Mouse (Mus musculus): ENCODE measurements around the gene Gnb1l. TPM values are rescaled to one million over a fixed set of nuclear protein-coding genes. Genes with fewer than 3 reads are reported as not detected.

The Gnb1l gene
- polyA plus RNA-seq, 1 experiment from 2014 or later = 19.4 TPM

- H3K27ac ChIP-seq = no peak overlapping the region
- H3K27me3 ChIP-seq = peaks cover 10% of the 10 kb centered on the region; the same call in 1 of the 2 replicates
- H3K9ac ChIP-seq (replicated peaks) = no peak overlapping the region
- no peak overlapping the region for H3K4me3 ChIP-seq (replicated peaks)
- no peak overlapping the region for H3K4me2 ChIP-seq
- ATAC-seq (ENCODE audit: insufficient number of reproducible peaks, insufficient read depth, low FRiP score, low TSS enrichment, low read depth) = no peak
- H3K9me3 ChIP-seq = no peaks in the 10 kb centered on the region
- no peaks in the 10 kb centered on the region for H3K36me3 ChIP-seq
- H3K4me1 ChIP-seq (replicated peaks) = peaks cover 30% of the 10 kb centered on the region
- 37% methylated on average over 8 of the region's 8 CpGs for WGBS
Observed at GRCm38 (mm10) chr16:18462598-18462997, 35.9 kb upstream of the Gnb1l start.

GRCm38 (mm10) chr16:18464271-18464670, 34.2 kb upstream of the Gnb1l start:
- H3K27me3 ChIP-seq = peaks cover 8% of the 10 kb centered on the region; the same call in 1 of the 2 replicates
- no peak overlapping the region for H3K9ac ChIP-seq (replicated peaks)
- H3K4me3 ChIP-seq (replicated peaks) = no peak overlapping the region
- WGBS = 65% methylated on average over 3 of the region's 3 CpGs
- no peak overlapping the region for H3K4me2 ChIP-seq
- H3K36me3 ChIP-seq = peaks cover 7% of the 10 kb centered on the region; the same call in 1 of the 2 replicates
- peaks cover 25% of the 10 kb centered on the region for H3K4me1 ChIP-seq (replicated peaks)
- no peaks in the 10 kb centered on the region for H3K9me3 ChIP-seq
- no peak for ATAC-seq (ENCODE audit: insufficient number of reproducible peaks, insufficient read depth, low FRiP score, low TSS enrichment, low read depth)
- no peak overlapping the region for H3K27ac ChIP-seq

- Histone ChIP-seq H3K36me3 (peaks cover 16% of the 10 kb centered on the region; the same call in 1 of the 2 replicates), H3K4me3 (replicated peaks) (no peak overlapping the region), H3K27me3 (no peaks in the 10 kb centered on the region), H3K4me2 (no peak overlapping the region), H3K9me3 (no peaks in the 10 kb centered on the region), H3K4me1 (replicated peaks) (0 out of 2 replicates have a peak, but pooled peaks cover 21% of the 10 kb centered on the region), H3K27ac (no peak overlapping the region), H3K9ac (replicated peaks) (no peak overlapping the region)
- WGBS = 21% methylated on average over 1 of the region's 1 CpGs
- ATAC-seq (ENCODE audit: insufficient number of reproducible peaks, insufficient read depth, low FRiP score, low TSS enrichment, low read depth) = no peak
Observed at GRCm38 (mm10) chr16:18470829-18471228, 27.7 kb upstream of the Gnb1l start.

DNA sequence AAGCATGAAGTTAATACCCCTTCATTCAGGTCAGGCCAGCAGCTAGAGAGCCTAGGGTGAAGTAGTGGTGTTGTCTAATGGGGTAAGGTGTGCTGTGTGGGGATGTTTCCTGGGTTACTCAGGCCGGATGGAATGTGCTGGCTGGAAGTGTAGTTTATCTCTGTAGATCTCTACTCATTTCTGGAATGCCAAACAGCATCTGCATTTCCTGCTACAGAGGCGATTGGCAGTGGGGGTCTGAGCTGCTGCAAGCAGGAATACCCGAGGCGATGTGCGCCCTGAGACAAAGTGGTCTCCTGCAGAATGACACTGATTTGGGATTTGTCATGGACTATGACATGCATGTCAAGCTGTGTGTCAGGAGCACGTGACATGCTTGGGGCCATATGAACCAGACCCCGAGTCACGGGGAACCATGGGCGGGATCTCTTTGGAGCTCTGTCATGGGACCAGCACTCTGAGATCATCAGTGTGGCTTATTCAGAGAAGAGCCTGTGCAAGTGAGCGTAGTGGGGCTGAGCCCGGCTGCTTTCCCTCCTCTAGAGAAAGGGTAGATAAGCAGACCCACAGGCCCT, 27.0 kb upstream of the Gnb1l start:
- Histone ChIP-seq H3K36me3 (peaks cover 16% of the 10 kb centered on the region; the same call in 1 of the 2 replicates), H3K9me3 (no peaks in the 10 kb centered on the region), H3K9ac (replicated peaks) (no peak overlapping the region), H3K27me3 (no peaks in the 10 kb centered on the region), H3K4me3 (replicated peaks) (no peak overlapping the region), H3K27ac (no peak overlapping the region), H3K4me1 (replicated peaks) (0 out of 2 replicates have a peak, but pooled peaks cover 21% of the 10 kb centered on the region), H3K4me2 (no peak overlapping the region)
- 80% methylated on average over 11 of the region's 11 CpGs for WGBS
- ATAC-seq (ENCODE audit: insufficient number of reproducible peaks, insufficient read depth, low FRiP score, low TSS enrichment, low read depth) = no peak

DNA sequence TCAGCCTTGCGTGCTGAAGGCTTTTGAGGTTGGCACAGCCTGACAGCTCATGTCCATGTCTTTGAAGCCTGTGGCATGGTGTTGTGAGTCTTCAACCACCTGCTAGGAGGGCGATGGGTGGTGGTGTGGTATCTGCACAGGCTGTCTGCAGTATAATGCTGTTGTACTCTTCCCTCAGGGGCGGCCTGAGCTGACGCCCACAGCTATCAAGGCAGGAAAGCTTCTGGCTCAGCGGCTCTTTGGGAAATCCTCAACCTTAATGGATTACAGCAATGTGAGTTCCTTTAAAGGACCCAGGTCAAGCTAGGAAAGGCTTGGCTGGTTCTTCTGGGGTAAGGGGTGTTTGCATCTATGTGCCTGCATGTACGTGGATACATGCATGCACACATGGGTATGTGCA, 26.5 kb upstream of the Gnb1l start:
- Histone ChIP-seq H3K9ac (replicated peaks) (no peak overlapping the region), H3K4me1 (replicated peaks) (0 out of 2 replicates have a peak, but pooled peaks cover 21% of the 10 kb centered on the region), H3K36me3 (peaks cover 16% of the 10 kb centered on the region; the same call in 1 of the 2 replicates), H3K4me3 (replicated peaks) (no peak overlapping the region), H3K9me3 (no peaks in the 10 kb centered on the region), H3K4me2 (no peak overlapping the region), H3K27me3 (no peaks in the 10 kb centered on the region), H3K27ac (no peak overlapping the region)
- 84% methylated on average over 6 of the region's 6 CpGs for WGBS
- ATAC-seq (ENCODE audit: insufficient number of reproducible peaks, insufficient read depth, low FRiP score, low TSS enrichment, low read depth) = no peak

GRCm38 (mm10) chr16:18472416-18472815, 26.1 kb upstream of the Gnb1l start:
- Histone ChIP-seq H3K27ac (peak overlapping the region; percentile 23; the same call in 1 of the 2 replicates), H3K4me1 (replicated peaks) (0 out of 2 replicates have a peak, but pooled peaks cover 21% of the 10 kb centered on the region), H3K9ac (replicated peaks) (no peak overlapping the region), H3K27me3 (no peaks in the 10 kb centered on the region), H3K4me3 (replicated peaks) (no peak overlapping the region), H3K9me3 (no peaks in the 10 kb centered on the region), H3K4me2 (no peak overlapping the region), H3K36me3 (peaks cover 16% of the 10 kb centered on the region; the same call in 1 of the 2 replicates)
- ATAC-seq (ENCODE audit: insufficient number of reproducible peaks, insufficient read depth, low FRiP score, low TSS enrichment, low read depth) = no peak
- 76% methylated on average over 4 of the region's 4 CpGs for WGBS

- Histone ChIP-seq H3K36me3 (peaks cover 16% of the 10 kb centered on the region; the same call in 1 of the 2 replicates), H3K9me3 (no peaks in the 10 kb centered on the region), H3K4me2 (no peak overlapping the region), H3K27me3 (no peaks in the 10 kb centered on the region), H3K4me3 (replicated peaks) (no peak overlapping the region), H3K27ac (peak overlapping the region; percentile 23; the same call in 1 of the 2 replicates), H3K4me1 (replicated peaks) (0 out of 2 replicates have a peak, but pooled peaks cover 21% of the 10 kb centered on the region), H3K9ac (replicated peaks) (no peak overlapping the region)
- ATAC-seq (ENCODE audit: insufficient number of reproducible peaks, insufficient read depth, low FRiP score, low TSS enrichment, low read depth) = no peak
- WGBS = 88% methylated on average over 8 of the region's 8 CpGs
Observed at GRCm38 (mm10) chr16:18472976-18473375, 25.5 kb upstream of the Gnb1l start.

GRCm38 (mm10) chr16:18474021-18474420, 24.5 kb upstream of the Gnb1l start:
- peak overlapping the region; percentile 50; the same call in 1 of the 2 replicates for H3K27ac ChIP-seq
- H3K4me1 ChIP-seq (replicated peaks) = 0 out of 2 replicates have a peak, but pooled peaks cover 21% of the 10 kb centered on the region
- no peak overlapping the region for H3K4me2 ChIP-seq
- ATAC-seq (ENCODE audit: insufficient number of reproducible peaks, insufficient read depth, low FRiP score, low TSS enrichment, low read depth) = no peak
- no peak overlapping the region for H3K4me3 ChIP-seq (replicated peaks)
- H3K9ac ChIP-seq (replicated peaks) = no peak overlapping the region
- H3K9me3 ChIP-seq = no peaks in the 10 kb centered on the region
- H3K27me3 ChIP-seq = no peaks in the 10 kb centered on the region
- H3K36me3 ChIP-seq = peaks cover 11% of the 10 kb centered on the region; the same call in 1 of the 2 replicates
- 80% methylated on average over 2 of the region's 2 CpGs for WGBS

DNA sequence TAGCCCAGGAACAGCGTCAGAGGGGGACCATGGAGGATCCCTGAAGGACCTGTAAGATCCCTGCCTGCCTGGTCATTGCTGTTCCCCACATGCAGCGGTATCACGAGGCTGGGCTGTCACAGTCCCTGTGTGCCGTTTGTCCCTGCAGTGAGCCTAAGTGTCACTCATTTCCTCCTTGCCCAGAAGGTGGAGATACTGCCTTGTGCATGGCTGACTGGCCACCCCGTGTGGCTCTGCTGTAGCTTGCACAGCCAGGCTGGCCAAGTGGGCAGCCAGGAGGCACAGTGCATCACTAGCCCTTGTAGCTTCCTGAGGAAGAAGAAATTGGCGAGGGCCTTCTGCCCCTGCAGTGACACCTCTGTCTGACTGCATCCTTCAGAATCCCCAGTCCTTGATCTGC, 20.5 kb upstream of the Gnb1l start:
- H3K9ac ChIP-seq (replicated peaks) = no peak overlapping the region
- H3K36me3 ChIP-seq = no peaks in the 10 kb centered on the region
- H3K27ac ChIP-seq = no peak overlapping the region
- peaks cover 19% of the 10 kb centered on the region; the same call in 1 of the 2 replicates for H3K4me1 ChIP-seq (replicated peaks)
- H3K27me3 ChIP-seq = no peaks in the 10 kb centered on the region
- WGBS = 61% methylated on average over 6 of the region's 6 CpGs
- no peak for ATAC-seq (ENCODE audit: insufficient number of reproducible peaks, insufficient read depth, low FRiP score, low TSS enrichment, low read depth)
- H3K4me2 ChIP-seq = no peak overlapping the region
- no peak overlapping the region for H3K4me3 ChIP-seq (replicated peaks)
- H3K9me3 ChIP-seq = no peaks in the 10 kb centered on the region

DNA sequence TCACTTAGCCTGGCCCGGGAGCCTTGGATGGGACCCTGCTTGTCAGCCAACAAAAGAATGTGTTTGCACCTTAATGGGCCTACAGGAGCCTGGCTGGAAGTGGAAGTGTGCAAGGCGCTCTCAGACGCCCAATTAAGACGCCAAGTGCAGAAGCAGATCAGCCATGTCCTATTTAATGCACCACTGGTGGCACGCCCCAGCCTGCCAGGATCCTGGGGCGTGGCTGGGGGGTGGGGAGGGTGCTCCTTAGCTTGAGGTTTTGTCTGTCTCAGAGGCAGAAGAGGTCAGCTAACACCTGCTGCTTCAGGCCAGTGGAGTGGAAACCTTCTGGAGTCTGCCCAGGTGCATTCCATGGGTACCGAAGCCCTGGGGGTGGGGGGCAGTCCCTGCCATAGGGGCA, 18.8 kb upstream of the Gnb1l start:
- ATAC-seq (ENCODE audit: insufficient number of reproducible peaks, insufficient read depth, low FRiP score, low TSS enrichment, low read depth) = no peak
- no peaks in the 10 kb centered on the region for H3K27me3 ChIP-seq
- H3K27ac ChIP-seq = no peak overlapping the region
- H3K9ac ChIP-seq (replicated peaks) = no peak overlapping the region
- H3K36me3 ChIP-seq = no peaks in the 10 kb centered on the region
- WGBS = 52% methylated on average over 7 of the region's 7 CpGs
- no peak overlapping the region for H3K4me2 ChIP-seq
- H3K4me3 ChIP-seq (replicated peaks) = no peak overlapping the region
- peaks cover 19% of the 10 kb centered on the region for H3K4me1 ChIP-seq (replicated peaks)
- no peaks in the 10 kb centered on the region for H3K9me3 ChIP-seq

DNA sequence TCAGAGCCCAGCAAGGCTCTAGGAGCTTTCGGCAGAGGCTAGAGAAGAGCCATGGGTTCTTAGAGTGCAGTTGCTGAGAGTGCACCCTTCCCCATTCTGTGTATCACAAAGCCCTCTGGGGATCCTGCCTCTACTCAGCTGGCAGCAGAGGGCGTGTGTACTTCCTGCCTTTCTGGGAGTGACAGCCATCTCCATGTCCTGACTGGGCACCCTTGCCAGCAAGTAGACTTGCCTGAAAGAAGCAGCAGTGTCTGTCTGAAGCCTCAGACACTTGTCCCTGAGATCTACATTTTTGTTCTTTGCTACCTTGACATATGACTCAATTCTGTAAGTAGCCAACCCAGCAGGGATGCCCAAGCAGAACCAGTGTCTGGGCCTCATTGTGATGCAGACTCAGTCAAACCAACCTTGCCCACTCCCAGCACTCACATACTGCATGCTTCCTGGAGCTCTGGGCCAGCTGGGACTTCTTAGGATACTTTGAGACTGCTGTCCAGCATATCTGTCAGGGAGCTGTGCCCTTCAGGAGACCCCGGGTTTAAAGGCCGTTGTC, 17.5 kb upstream of the Gnb1l start:
- H3K27me3 ChIP-seq = no peaks in the 10 kb centered on the region
- H3K36me3 ChIP-seq = no peaks in the 10 kb centered on the region
- H3K4me1 ChIP-seq (replicated peaks) = peaks cover 23% of the 10 kb centered on the region
- WGBS = 72% methylated on average over 4 of the region's 4 CpGs
- no peak overlapping the region for H3K27ac ChIP-seq
- no peak overlapping the region for H3K9ac ChIP-seq (replicated peaks)
- no peak for ATAC-seq (ENCODE audit: insufficient number of reproducible peaks, insufficient read depth, low FRiP score, low TSS enrichment, low read depth)
- H3K9me3 ChIP-seq = no peaks in the 10 kb centered on the region
- H3K4me3 ChIP-seq (replicated peaks) = no peak overlapping the region
- H3K4me2 ChIP-seq = no peak overlapping the region

Measured in limb, embryonic 12.5 days (tissue).